Mouse (Mus musculus): ENCODE results near the gene Dpm3. TPM values are rescaled to one million over a fixed set of nuclear protein-coding genes. Genes with fewer than 3 reads are reported as not detected.

Gene Dpm3
- polyA plus RNA-seq, 1 experiment from 2014 or later: 182 TPM

- Histone ChIP-seq H3K4me3 (replicated peaks; ENCODE audit: low read depth, low read length) (no peak overlapping the region), H3K36me3 (ENCODE audit: insufficient read depth, low read length) (no peaks in the 10 kb centered on the region), H3K4me2 (ENCODE audit: low read length) (no peak overlapping the region), H3K27ac (0 out of 2 replicates have a peak overlapping the region, but pooled peaks have one; percentile 51), H3K9me3 (replicated peaks; ENCODE audit: low read length) (no peaks in the 10 kb centered on the region), H3K9ac (ENCODE audit: low read depth, low read length) (no peak overlapping the region), H3K4me1 (replicated peaks; ENCODE audit: insufficient read depth, low read length) (no peaks in the 10 kb centered on the region), H3K27me3 (ENCODE audit: insufficient read depth, low read length) (no peaks in the 10 kb centered on the region)
- TF ChIP-seq CTCF (IDR thresholded peaks at IDR 0.05; ENCODE audit: low read depth): no peak
- no peak for ATAC-seq (replicated peaks; ENCODE audit: low FRiP score, low read depth)
- DNase-seq (ENCODE audit: low spot score): no peak
- 86% methylated on average over 6 of the region's 6 CpGs for WGBS
These were observed 39.8 kb downstream of the Dpm3 start for GRCm38 (mm10) chr3:89298908-89299307.

- DNase-seq (ENCODE audit: low spot score) (peak; percentile 79), ATAC-seq (replicated peaks; ENCODE audit: low FRiP score, low read depth) (peak; percentile 62)
- peak overlapping the region; percentile 4; the same call in 1 of the 2 replicates for H3K4me3 ChIP-seq (replicated peaks; ENCODE audit: low read depth, low read length)
- H3K36me3 ChIP-seq (ENCODE audit: insufficient read depth, low read length): no peaks in the 10 kb centered on the region
- WGBS: 2% methylated on average over 14 of the region's 14 CpGs
- no peaks in the 10 kb centered on the region for H3K4me1 ChIP-seq (replicated peaks; ENCODE audit: insufficient read depth, low read length)
- no peaks in the 10 kb centered on the region for H3K9me3 ChIP-seq (replicated peaks; ENCODE audit: low read length)
- peak overlapping the region; percentile 33; the same call in 1 of the 2 replicates for H3K9ac ChIP-seq (ENCODE audit: low read depth, low read length)
- peak; percentile 30; the same call in 1 of the 2 replicates for TF ChIP-seq CTCF (IDR thresholded peaks at IDR 0.05; ENCODE audit: low read depth)
- peak overlapping the region; percentile 51; the same call in 1 of the 2 replicates for H3K27ac ChIP-seq
- H3K27me3 ChIP-seq (ENCODE audit: insufficient read depth, low read length): no peaks in the 10 kb centered on the region
- peak overlapping the region; percentile 50 for H3K4me2 ChIP-seq (ENCODE audit: low read length)
These were observed 40.3 kb downstream of the Dpm3 start for GRCm38 (mm10) chr3:89299499-89299898.

- Histone ChIP-seq H3K27ac (no peak overlapping the region), H3K9me3 (replicated peaks; ENCODE audit: low read length) (no peaks in the 10 kb centered on the region), H3K4me3 (replicated peaks; ENCODE audit: low read depth, low read length) (peak overlapping the region; percentile 4; the same call in 1 of the 2 replicates), H3K27me3 (ENCODE audit: insufficient read depth, low read length) (no peaks in the 10 kb centered on the region), H3K4me2 (ENCODE audit: low read length) (peak overlapping the region; percentile 50), H3K36me3 (ENCODE audit: insufficient read depth, low read length) (no peaks in the 10 kb centered on the region), H3K9ac (ENCODE audit: low read depth, low read length) (no peak overlapping the region; the same call in 1 of the 2 replicates), H3K4me1 (replicated peaks; ENCODE audit: insufficient read depth, low read length) (no peaks in the 10 kb centered on the region)
- peak; percentile 71 for ATAC-seq (replicated peaks; ENCODE audit: low FRiP score, low read depth)
- no peak for DNase-seq (ENCODE audit: low spot score)
- TF ChIP-seq CTCF (IDR thresholded peaks at IDR 0.05; ENCODE audit: low read depth): no peak
- 35% methylated on average over 1 of the region's 1 CpGs for WGBS
These were observed 40.9 kb downstream of the Dpm3 start for GRCm38 (mm10) chr3:89300071-89300470.

DNA sequence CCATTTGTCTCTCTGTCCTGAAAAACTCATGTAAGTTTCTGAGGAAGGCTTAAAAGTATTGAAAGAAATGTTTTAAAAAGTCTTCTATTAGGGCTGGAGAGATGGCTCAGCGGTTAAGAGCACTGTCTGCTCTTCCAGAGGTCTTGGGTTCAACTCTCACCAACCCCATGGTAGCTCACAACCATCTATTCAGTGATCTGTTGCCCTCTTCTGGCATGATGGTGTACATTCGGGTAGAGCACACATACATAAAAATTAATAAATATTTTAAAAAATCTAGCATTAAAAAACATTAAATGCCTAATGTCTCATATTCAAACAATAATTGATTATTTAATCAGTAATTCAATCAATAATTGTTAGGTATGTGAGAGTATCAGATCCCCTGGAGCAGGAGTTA lies 41.4 kb downstream of the Dpm3 start:
- ATAC-seq (replicated peaks; ENCODE audit: low FRiP score, low read depth) (no peak), DNase-seq (ENCODE audit: low spot score) (no peak)
- Histone ChIP-seq H3K9me3 (replicated peaks; ENCODE audit: low read length) (no peaks in the 10 kb centered on the region), H3K27ac (no peak overlapping the region), H3K9ac (ENCODE audit: low read depth, low read length) (no peak overlapping the region), H3K4me1 (replicated peaks; ENCODE audit: insufficient read depth, low read length) (0 out of 2 replicates have a peak, but pooled peaks cover 2% of the 10 kb centered on the region), H3K27me3 (ENCODE audit: insufficient read depth, low read length) (no peaks in the 10 kb centered on the region), H3K4me3 (replicated peaks; ENCODE audit: low read depth, low read length) (no peak overlapping the region), H3K4me2 (ENCODE audit: low read length) (no peak overlapping the region), H3K36me3 (ENCODE audit: insufficient read depth, low read length) (no peaks in the 10 kb centered on the region)
- TF ChIP-seq CTCF (IDR thresholded peaks at IDR 0.05; ENCODE audit: low read depth): peak; percentile 47; the same call in 1 of the 2 replicates
- 78% methylated on average over 2 of the region's 2 CpGs for WGBS

- no peak for TF ChIP-seq CTCF (IDR thresholded peaks at IDR 0.05; ENCODE audit: low read depth)
- no peak overlapping the region for H3K4me3 ChIP-seq (replicated peaks; ENCODE audit: low read depth, low read length)
- no peaks in the 10 kb centered on the region for H3K36me3 ChIP-seq (ENCODE audit: insufficient read depth, low read length)
- H3K9ac ChIP-seq (ENCODE audit: low read depth, low read length): no peak overlapping the region
- 64% methylated on average over 6 of the region's 6 CpGs for WGBS
- H3K27ac ChIP-seq: no peak overlapping the region
- H3K4me2 ChIP-seq (ENCODE audit: low read length): no peak overlapping the region
- no peaks in the 10 kb centered on the region for H3K27me3 ChIP-seq (ENCODE audit: insufficient read depth, low read length)
- DNase-seq (ENCODE audit: low spot score) (no peak), ATAC-seq (replicated peaks; ENCODE audit: low FRiP score, low read depth) (no peak)
- H3K9me3 ChIP-seq (replicated peaks; ENCODE audit: low read length): no peaks in the 10 kb centered on the region
- peaks cover 3% of the 10 kb centered on the region; the same call in 1 of the 2 replicates for H3K4me1 ChIP-seq (replicated peaks; ENCODE audit: insufficient read depth, low read length)
These were observed 45.3 kb downstream of the Dpm3 start for GRCm38 (mm10) chr3:89304440-89304839.

DNA sequence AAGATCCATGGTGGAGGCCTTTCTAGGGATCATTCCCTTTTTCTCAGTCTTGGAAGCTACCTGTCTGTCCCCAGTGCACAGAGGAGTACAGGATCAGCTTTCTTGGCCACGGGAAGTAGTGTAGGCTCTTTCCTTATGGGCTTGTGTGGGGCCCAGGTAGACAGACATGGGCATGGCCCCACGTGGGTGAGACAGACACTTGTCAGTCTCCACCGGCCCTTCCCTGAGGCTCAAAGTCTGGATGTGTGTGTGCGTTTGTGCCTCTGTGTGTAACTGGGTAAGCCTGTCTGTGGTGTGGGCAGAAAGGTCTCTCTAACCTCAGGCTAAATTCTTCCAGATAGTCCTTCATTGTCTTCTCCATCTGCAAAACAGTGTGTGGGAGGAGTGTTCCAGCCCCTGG lies 45.9 kb downstream of the Dpm3 start:
- Histone ChIP-seq H3K4me2 (ENCODE audit: low read length) (no peak overlapping the region), H3K9me3 (replicated peaks; ENCODE audit: low read length) (no peaks in the 10 kb centered on the region), H3K27me3 (ENCODE audit: insufficient read depth, low read length) (no peaks in the 10 kb centered on the region), H3K4me1 (replicated peaks; ENCODE audit: insufficient read depth, low read length) (peaks cover 3% of the 10 kb centered on the region; the same call in 1 of the 2 replicates), H3K36me3 (ENCODE audit: insufficient read depth, low read length) (no peaks in the 10 kb centered on the region), H3K4me3 (replicated peaks; ENCODE audit: low read depth, low read length) (no peak overlapping the region), H3K9ac (ENCODE audit: low read depth, low read length) (no peak overlapping the region), H3K27ac (peak overlapping the region; percentile 55)
- no peak for TF ChIP-seq CTCF (IDR thresholded peaks at IDR 0.05; ENCODE audit: low read depth)
- DNase-seq (ENCODE audit: low spot score) (no peak), ATAC-seq (replicated peaks; ENCODE audit: low FRiP score, low read depth) (no peak)
- 56% methylated on average over 4 of the region's 4 CpGs for WGBS
